Mouse (Mus musculus): ENCODE data around the gene Cd3e.
"Not testable (repeated sequence)": the region's sequence is repeated elsewhere in the genome, so short reads cannot be mapped to it uniquely, and the experiment has no call there.

Cd3e gene

GRCm38 (mm10) chr9:45009180-45010078 is at the start of gene Cd3e:
Gene Cd3e, minus strand, starts transcription at chr9:45009627.
- peak; percentile 22 for DNase-seq (ENCODE audit: low read depth, low spot score)

GRCm38 (mm10) chr9:45058304-45058940 is 49.0 kb upstream of the Cd3e start:
- no peak for DNase-seq (ENCODE audit: low read depth, low spot score)

- DNase-seq (ENCODE audit: low read depth, low spot score): peak; percentile 97
Observed at GRCm38 (mm10) chr9:45055082-45055713, 45.8 kb upstream of the Cd3e start, which contains the start of gene Mpzl3. Gene Mpzl3, plus strand, starts transcription at chr9:45055186.

GRCm38 (mm10) chr9:45050301-45050700 is 40.9 kb upstream of the Cd3e start:
- no peak for DNase-seq (ENCODE audit: low read depth, low spot score)

- no peak for DNase-seq (ENCODE audit: low read depth, low spot score)
Observed at GRCm38 (mm10) chr9:45049731-45050130, 40.3 kb upstream of the Cd3e start.

- DNase-seq (ENCODE audit: low read depth, low spot score): peak; percentile 58
Observed at GRCm38 (mm10) chr9:45048511-45048910, 39.1 kb upstream of the Cd3e start.

- DNase-seq (ENCODE audit: low read depth, low spot score): no peak
Observed at GRCm38 (mm10) chr9:45046973-45047372, 37.5 kb upstream of the Cd3e start.

- DNase-seq (ENCODE audit: low read depth, low spot score): peak; percentile 22
Observed at GRCm38 (mm10) chr9:45042947-45043346, 33.5 kb upstream of the Cd3e start.

GRCm38 (mm10) chr9:45042056-45042720 is 32.8 kb upstream of the Cd3e start:
- peak; percentile 74 for DNase-seq (ENCODE audit: low read depth, low spot score)

- DNase-seq (ENCODE audit: low read depth, low spot score): peak; percentile 75
Observed at GRCm38 (mm10) chr9:45041131-45041838, 31.9 kb upstream of the Cd3e start.

GRCm38 (mm10) chr9:45040066-45040845 is 30.8 kb upstream of the Cd3e start:
- DNase-seq (ENCODE audit: low read depth, low spot score): no peak

- no peak for DNase-seq (ENCODE audit: low read depth, low spot score)
Observed at GRCm38 (mm10) chr9:45039499-45039898, 30.1 kb upstream of the Cd3e start, which contains the start of gene Mpzl2. Gene Mpzl2, plus strand, starts transcription at chr9:45039799.

GRCm38 (mm10) chr9:45037803-45038202 is 28.4 kb upstream of the Cd3e start:
- not testable (repeated sequence) for DNase-seq (ENCODE audit: low read depth, low spot score)

GRCm38 (mm10) chr9:45034526-45034925 is 25.1 kb upstream of the Cd3e start:
- no peak for DNase-seq (ENCODE audit: low read depth, low spot score)

- no peak for DNase-seq (ENCODE audit: low read depth, low spot score)
Observed at GRCm38 (mm10) chr9:45032261-45032660, 22.8 kb upstream of the Cd3e start.

- no peak for DNase-seq (ENCODE audit: low read depth, low spot score)
Observed at GRCm38 (mm10) chr9:45030341-45030740, 20.9 kb upstream of the Cd3e start.

GRCm38 (mm10) chr9:45027376-45027775 is 17.9 kb upstream of the Cd3e start:
- DNase-seq (ENCODE audit: low read depth, low spot score): no peak

- no peak for DNase-seq (ENCODE audit: low read depth, low spot score)
Observed at GRCm38 (mm10) chr9:45024187-45024586, 14.8 kb upstream of the Cd3e start.

- no peak for DNase-seq (ENCODE audit: low read depth, low spot score)
Observed at GRCm38 (mm10) chr9:45023638-45024037, 14.2 kb upstream of the Cd3e start.

GRCm38 (mm10) chr9:45022800-45023199 is 13.4 kb upstream of the Cd3e start:
- DNase-seq (ENCODE audit: low read depth, low spot score): peak; percentile 68
